Mouse (Mus musculus) erythroblast, embryonic 14.5 days (primary cell): ENCODE data around the gene Ros1. TPM values are rescaled to one million over a fixed set of nuclear protein-coding genes. Genes with fewer than 3 reads are reported as not detected.

ENCODE experiments used
- H3K27me3 ChIP-seq: 2 replicates; pipeline ENCODE4 v1.6.1; 2012; ENCODE audit warnings: inconsistent platforms; ENCODE audit not compliant: control insufficient read depth
- H3K36me3 ChIP-seq: 2 replicates; pipeline ENCODE4 v1.6.1; 2012; ENCODE audit warnings: mild to moderate bottlenecking, inconsistent platforms; ENCODE audit not compliant: control insufficient read depth
- H3K4me1 ChIP-seq: 2 replicates; pipeline ENCODE4 v1.6.1; 2012; ENCODE audit warnings: inconsistent platforms; ENCODE audit not compliant: control insufficient read depth
- H3K4me3 ChIP-seq: replicated peaks from 2 replicates; pipeline ENCODE3; 2012; ENCODE audit warnings: moderate library complexity, mild to moderate bottlenecking, inconsistent platforms
- H3K9me3 ChIP-seq: 2 replicates; pipeline ENCODE4 v1.6.1; 2012; ENCODE audit warnings: low read length, inconsistent platforms, mixed read lengths; ENCODE audit not compliant: control insufficient read depth
- GATA1 ChIP-seq: IDR thresholded peaks from 2 replicates; pipeline ENCODE4 v1.6.1; 2012; ENCODE audit warnings: low read length, inconsistent platforms, mixed read lengths
- TAL1 ChIP-seq: IDR thresholded peaks from 3 replicates; pipeline ENCODE4 v1.6.1; 2012; ENCODE audit warnings: low read length, inconsistent platforms, mixed read lengths
- polyA plus RNA-seq: library from polyadenylated mRNA; stranded (reverse); fragments of >175 nt; gene quantifications from 2 replicates; pipeline ENCODE4 v1.2.3, GENCODE M21; 2012

Ros1 gene
- not detected in 2 replicates for polyA plus RNA-seq

GRCm38 (mm10) chr10:52194957-52195852 is at the start of gene Ros1:
Gene Ros1 (minus strand): TSS chr10:52195244.
- no peak for TF ChIP-seq GATA1
- TF ChIP-seq TAL1, result no peak
- Histone ChIP-seq H3K36me3 (no peaks in the 10 kb centered on the region), H3K4me1 (no peaks in the 10 kb centered on the region), H3K27me3 (no peaks in the 10 kb centered on the region), H3K9me3 (no peaks in the 10 kb centered on the region), H3K4me3 (no peak within 1 kb of the TSS)

GRCm38 (mm10) chr10:52242680-52243323 is 47.8 kb upstream of the Ros1 start:
- Histone ChIP-seq H3K36me3 (no peaks in the 10 kb centered on the region), H3K4me3 (no peak overlapping the region), H3K4me1 (no peaks in the 10 kb centered on the region; the same call in 1 of the 2 replicates), H3K9me3 (no peaks in the 10 kb centered on the region), H3K27me3 (no peaks in the 10 kb centered on the region)
- TF ChIP-seq TAL1, result no peak
- no peak for TF ChIP-seq GATA1

- Histone ChIP-seq H3K9me3 (no peaks in the 10 kb centered on the region), H3K27me3 (no peaks in the 10 kb centered on the region), H3K4me1 (no peaks in the 10 kb centered on the region; the same call in 1 of the 2 replicates), H3K4me3 (no peak overlapping the region), H3K36me3 (no peaks in the 10 kb centered on the region)
- TF ChIP-seq TAL1 (no peak), GATA1 (no peak)
Observed at GRCm38 (mm10) chr10:52242015-52242414, 47.0 kb upstream of the Ros1 start.

- H3K4me3 ChIP-seq, result no peak overlapping the region
- peaks cover 38% of the 10 kb centered on the region for H3K27me3 ChIP-seq
- H3K4me1 ChIP-seq, result peaks cover 14% of the 10 kb centered on the region
- TF ChIP-seq GATA1 (no peak), TAL1 (no peak)
- no peaks in the 10 kb centered on the region for H3K36me3 ChIP-seq
- no peaks in the 10 kb centered on the region for H3K9me3 ChIP-seq
Observed at GRCm38 (mm10) chr10:52235461-52235860, 40.4 kb upstream of the Ros1 start.

- Histone ChIP-seq H3K4me3 (peak overlapping the region; percentile 64), H3K4me1 (peaks cover 14% of the 10 kb centered on the region), H3K36me3 (no peaks in the 10 kb centered on the region), H3K27me3 (peaks cover 38% of the 10 kb centered on the region), H3K9me3 (no peaks in the 10 kb centered on the region)
- TF ChIP-seq TAL1, result no peak
- no peak for TF ChIP-seq GATA1
Observed at GRCm38 (mm10) chr10:52234654-52234981, 39.6 kb upstream of the Ros1 start.

- Histone ChIP-seq H3K9me3 (no peaks in the 10 kb centered on the region), H3K4me3 (peak overlapping the region; percentile 64)
- TF ChIP-seq GATA1, result no peak
- TF ChIP-seq TAL1, result no peak
Observed at GRCm38 (mm10) chr10:52233969-52234653, 39.1 kb upstream of the Ros1 start.

GRCm38 (mm10) chr10:52233301-52233968 is 38.4 kb upstream of the Ros1 start, which contains the start of gene Dcbld1:
Gene Dcbld1 (plus strand): TSS chr10:52233619.
- TF ChIP-seq TAL1 (no peak), GATA1 (no peak)
- Histone ChIP-seq H3K4me1 (peaks cover 14% of the 10 kb centered on the region), H3K36me3 (no peaks in the 10 kb centered on the region), H3K27me3 (peaks cover 38% of the 10 kb centered on the region), H3K9me3 (no peaks in the 10 kb centered on the region), H3K4me3 (peak within 1 kb of the TSS; percentile 64)

More at GRCm38 (mm10) chr10:52233969-52234653, 39.1 kb upstream of the Ros1 start:
- Histone ChIP-seq H3K4me1 (peaks cover 14% of the 10 kb centered on the region), H3K36me3 (no peaks in the 10 kb centered on the region), H3K27me3 (peaks cover 38% of the 10 kb centered on the region)

GRCm38 (mm10) chr10:52232196-52233176 is 37.4 kb upstream of the Ros1 start:
- Histone ChIP-seq H3K4me1 (peaks cover 14% of the 10 kb centered on the region), H3K36me3 (no peaks in the 10 kb centered on the region), H3K4me3 (peak overlapping the region; percentile 49), H3K9me3 (no peaks in the 10 kb centered on the region), H3K27me3 (peaks cover 38% of the 10 kb centered on the region)
- TF ChIP-seq GATA1, result no peak
- TF ChIP-seq TAL1, result no peak
